24 mouse cellular contexts compared by ENCODE assay signal in genomic region chr17:63195496-63195895, GRCm38 (mm10).
DNase-seq lines count a peak whose midpoint lies in the region; ATAC-seq and TF ChIP-seq lines count a peak whose summit lies in the region.
"Had no signal": no experiment of that assay in that cellular context is flagged by ENCODE, and none has a peak within 500 bp of the region (broad histone marks: within the 10 kb centered on the region; RNA-seq: fewer than 3 reads in every experiment).

No protein-coding gene starts in this region.

- no peaks in the 10 kb centered on the region for H3K4me1 ChIP-seq in forebrain, embryonic 14.5 days (ENCODE audit: control insufficient read depth, insufficient read depth, low read length)
- H3K4me1 ChIP-seq in forebrain, embryonic 11.5 days (replicated peaks; ENCODE audit: control insufficient read depth, insufficient read depth, low read length): no peaks in the 10 kb centered on the region; the same call in 1 of the 2 replicates
- H3K4me1 ChIP-seq in kidney, postnatal 0 days (replicated peaks; ENCODE audit: insufficient read depth, low read length): no peaks in the 10 kb centered on the region
- H3K4me1 ChIP-seq: embryonic facial prominence, embryonic 10.5 days; embryonic facial prominence, embryonic 12.5 days; forebrain, embryonic 10.5 days had no signal

- H3K27ac ChIP-seq in forebrain, embryonic 14.5 days (ENCODE audit: low read depth, low read length): no peak overlapping the region
- H3K27ac ChIP-seq in forebrain, embryonic 11.5 days (ENCODE audit: low read depth, low read length): no peak overlapping the region
- no peak overlapping the region for H3K27ac ChIP-seq in kidney, postnatal 0 days
- H3K27ac ChIP-seq: embryonic facial prominence, embryonic 10.5 days; embryonic facial prominence, embryonic 12.5 days; forebrain, embryonic 10.5 days; forebrain, embryonic 13.5 days had no signal

- WGBS in forebrain, embryonic 14.5 days: 86% methylated on average over 2 of the region's 2 CpGs
- WGBS in forebrain, embryonic 11.5 days: 96% methylated on average over 2 of the region's 2 CpGs
- 84% methylated on average over 2 of the region's 2 CpGs for WGBS in kidney, postnatal 0 days

- H3K36me3 ChIP-seq in forebrain, embryonic 14.5 days (ENCODE audit: control insufficient read depth, insufficient read depth, low read length): no peaks in the 10 kb centered on the region
- no peaks in the 10 kb centered on the region for H3K36me3 ChIP-seq in forebrain, embryonic 11.5 days (ENCODE audit: control insufficient read depth, insufficient read depth, low read length)
- H3K36me3 ChIP-seq in kidney, postnatal 0 days (ENCODE audit: insufficient read depth, low read length): no peaks in the 10 kb centered on the region
- H3K36me3 ChIP-seq: embryonic facial prominence, embryonic 10.5 days; embryonic facial prominence, embryonic 12.5 days; forebrain, embryonic 10.5 days had no signal

- H3K9ac ChIP-seq in forebrain, embryonic 14.5 days (ENCODE audit: low read length): no peak overlapping the region
- no peak overlapping the region for H3K9ac ChIP-seq in forebrain, embryonic 11.5 days (ENCODE audit: low read length)
- H3K9ac ChIP-seq in kidney, postnatal 0 days (ENCODE audit: low read depth, low read length): no peak overlapping the region
- H3K9ac ChIP-seq: embryonic facial prominence, embryonic 12.5 days; forebrain, embryonic 13.5 days had no signal

- no peak overlapping the region for H3K4me3 ChIP-seq in forebrain, embryonic 14.5 days (ENCODE audit: low read depth, low read length)
- H3K4me3 ChIP-seq in forebrain, embryonic 11.5 days (ENCODE audit: low read depth, low read length): no peak overlapping the region
- H3K4me3 ChIP-seq in kidney, postnatal 0 days (replicated peaks; ENCODE audit: low read depth, low read length): no peak overlapping the region
- H3K4me3 ChIP-seq: embryonic facial prominence, embryonic 10.5 days; embryonic facial prominence, embryonic 12.5 days; forebrain, embryonic 10.5 days; forebrain, embryonic 13.5 days had no signal

- H3K4me2 ChIP-seq in forebrain, embryonic 14.5 days (ENCODE audit: low read length): no peak overlapping the region
- no peak overlapping the region for H3K4me2 ChIP-seq in forebrain, embryonic 11.5 days (ENCODE audit: low read depth, low read length, severe bottlenecking)
- no peak overlapping the region for H3K4me2 ChIP-seq in kidney, postnatal 0 days (ENCODE audit: low read length)
- H3K4me2 ChIP-seq: embryonic facial prominence, embryonic 12.5 days; forebrain, embryonic 13.5 days had no signal

- TF ChIP-seq CTCF in kidney, postnatal 0 days (IDR thresholded peaks at IDR 0.05; ENCODE audit: low read depth): no peak

- ATAC-seq in forebrain, embryonic 14.5 days: no peak
- no peak for ATAC-seq in forebrain, embryonic 11.5 days (replicated peaks; ENCODE audit: low FRiP score)
- no peak for ATAC-seq in kidney, postnatal 0 days (replicated peaks; ENCODE audit: low FRiP score, low read depth)
- ATAC-seq: activated CD4-positive, CD25-positive, alpha-beta regulatory T cell, adult 4 months; CD4-positive, CD25-positive, alpha-beta regulatory T cell, adult 4 months; forebrain, embryonic 13.5 days; Patski had no signal

- no peaks in the 10 kb centered on the region for H3K27me3 ChIP-seq in forebrain, embryonic 14.5 days (replicated peaks; ENCODE audit: control insufficient read depth, insufficient read depth, low read length)
- H3K27me3 ChIP-seq in forebrain, embryonic 11.5 days (ENCODE audit: control insufficient read depth, insufficient read depth, low read length): no peaks in the 10 kb centered on the region
- H3K27me3 ChIP-seq in kidney, postnatal 0 days (ENCODE audit: insufficient read depth, low read length): no peaks in the 10 kb centered on the region
- H3K27me3 ChIP-seq: CH12.LX; embryonic facial prominence, embryonic 12.5 days; forebrain, embryonic 13.5 days; Patski had no signal

- DNase-seq in forebrain, embryonic 14.5 days (ENCODE audit: low spot score): peak; percentile 51
- DNase-seq in forebrain, embryonic 11.5 days (ENCODE audit: low spot score): no peak
- peak; percentile 33 for DNase-seq in kidney, postnatal 0 days (ENCODE audit: low spot score)
- DNase-seq in kidney, postnatal 36 days: no peak
- DNase-seq in adipocyte (ENCODE audit: low spot score): peak; percentile 37
- peak; percentile 5 for DNase-seq in fat pad, adult 2 months (ENCODE audit: extremely low read depth, low read depth, low spot score)
- no peak for DNase-seq in urinary bladder, postnatal 14 days (ENCODE audit: low spot score)
- DNase-seq: adrenal gland, adult 2 months; adrenal gland, postnatal 10 days; adrenal gland, postnatal 25 days; B cell, adult 2 months; cerebellum, adult 11-12 months; cerebellum, adult 9-10 months; cerebellum, postnatal 10 days; cerebellum, postnatal 25 days had no signal

- H3K9me3 ChIP-seq in forebrain, embryonic 14.5 days (replicated peaks; ENCODE audit: control insufficient read depth, low read length): no peaks in the 10 kb centered on the region
- H3K9me3 ChIP-seq in forebrain, embryonic 11.5 days (ENCODE audit: control insufficient read depth, low read length): no peaks in the 10 kb centered on the region
- no peaks in the 10 kb centered on the region for H3K9me3 ChIP-seq in kidney, postnatal 0 days (replicated peaks; ENCODE audit: low read length)
- H3K9me3 ChIP-seq: embryonic facial prominence, embryonic 10.5 days; embryonic facial prominence, embryonic 12.5 days; forebrain, embryonic 10.5 days; forebrain, embryonic 13.5 days; G1E had no signal

Comparison
In these comparisons a context has a peak if more than half of its experiments do, and no peak if none do; other contexts are left out.
1. DNase-seq: peak in forebrain, embryonic 14.5 days (single experiment), kidney, postnatal 0 days (single experiment), adipocyte (single experiment) and fat pad, adult 2 months (single experiment); none in forebrain, embryonic 11.5 days (single experiment), kidney, postnatal 36 days (0 of 2) and urinary bladder, postnatal 14 days (single experiment).